Mouse (Mus musculus): ENCODE data around the gene Reg3b.
"Not testable (repeated sequence)": the region's sequence is repeated elsewhere in the genome, so short reads cannot be mapped to it uniquely, and the experiment has no call there.

The Reg3b gene

GRCm38 (mm10) chr6:78370357-78370756 is at the start of gene Reg3b:
Gene Reg3b, plus strand, starts transcription at chr6:78370657.
- DNase-seq = no peak

- no peak for DNase-seq
These were observed 42.7 kb upstream of the Reg3b start for GRCm38 (mm10) chr6:78327798-78328197.

GRCm38 (mm10) chr6:78329166-78329565 is 41.3 kb upstream of the Reg3b start:
- no peak for DNase-seq

GRCm38 (mm10) chr6:78331919-78332569 is 38.4 kb upstream of the Reg3b start:
- no peak for DNase-seq

- DNase-seq = no peak
These were observed 30.2 kb upstream of the Reg3b start for GRCm38 (mm10) chr6:78340296-78340695.

GRCm38 (mm10) chr6:78341689-78342088 is 28.8 kb upstream of the Reg3b start:
- DNase-seq = no peak

- DNase-seq = no peak
These were observed 8.4 kb upstream of the Reg3b start for GRCm38 (mm10) chr6:78361971-78362563.

GRCm38 (mm10) chr6:78378765-78379164 is 8.3 kb downstream of the Reg3b start, which contains the start of gene Reg3d:
Gene Reg3d, minus strand, starts transcription at chr6:78378865.
- DNase-seq = no peak

GRCm38 (mm10) chr6:78380409-78380808 is 10.0 kb downstream of the Reg3b start, which contains the start of gene Reg3a:
Gene Reg3a, plus strand, starts transcription at chr6:78380709.
- DNase-seq = no peak

- DNase-seq = no peak
These were observed 15.2 kb downstream of the Reg3b start for GRCm38 (mm10) chr6:78385609-78386008.

GRCm38 (mm10) chr6:78395323-78395722 is 24.9 kb downstream of the Reg3b start, which contains the start of gene Reg2:
Gene Reg2, plus strand, starts transcription at chr6:78395623.
- not testable (repeated sequence) for DNase-seq

- DNase-seq = not testable (repeated sequence)
These were observed 52.0 kb downstream of the Reg3b start, which contains the start of gene Reg1 for GRCm38 (mm10) chr6:78422411-78422810. Gene Reg1, plus strand, starts transcription at chr6:78422711.
